Mouse (Mus musculus) heart, embryonic 12.5 days (tissue): ENCODE data around the gene Tert. TPM values are rescaled to one million over a fixed set of nuclear protein-coding genes. Genes with fewer than 3 reads are reported as not detected.

Experiments used
- ATAC-seq: fragments of 200-750 bp; cut with Nextera tagmentation; 2 replicates; pipeline ENCODE4 v1.8.0; 2017; ENCODE audit warnings: moderate TSS enrichment, moderate library complexity; ENCODE audit not compliant: insufficient number of reproducible peaks, low FRiP score
- H3K27ac ChIP-seq: fragments of 300-500 bp; sonication (generic); 2 replicates; pipeline ENCODE4 v1.5.1; 2016; ENCODE audit warnings: mild to moderate bottlenecking, moderate library complexity; ENCODE audit not compliant: poor library complexity, severe bottlenecking
- H3K27me3 ChIP-seq: fragments of 300-500 bp; sonication (generic); replicated peaks from 2 replicates; pipeline ENCODE4 v1.6.1; 2016; ENCODE audit warnings: mild to moderate bottlenecking, moderate library complexity
- H3K36me3 ChIP-seq: fragments of 300-500 bp; sonication (generic); 2 replicates; pipeline ENCODE4 v1.6.1; 2016; ENCODE audit warnings: mild to moderate bottlenecking, moderate library complexity
- H3K4me1 ChIP-seq: fragments of 300-500 bp; sonication (generic); replicated peaks from 2 replicates; pipeline ENCODE4 v1.6.1; 2016; ENCODE audit warnings: mild to moderate bottlenecking
- H3K4me2 ChIP-seq: fragments of 300-500 bp; sonication (generic); 2 replicates; pipeline ENCODE4 v1.6.1; 2016; ENCODE audit warnings: mild to moderate bottlenecking, moderate library complexity
- H3K4me3 ChIP-seq: fragments of 300-500 bp; sonication (generic); 2 replicates; pipeline ENCODE4 v1.5.1; 2016; ENCODE audit warnings: mild to moderate bottlenecking
- H3K9ac ChIP-seq: fragments of 300-500 bp; sonication (generic); 2 replicates; pipeline ENCODE4 v1.6.1; 2016; ENCODE audit warnings: mild to moderate bottlenecking, moderate library complexity
- H3K9me3 ChIP-seq: fragments of 300-500 bp; sonication (generic); replicated peaks from 2 replicates; pipeline ENCODE4 v1.6.1; 2016; ENCODE audit warnings: mild to moderate bottlenecking, moderate library complexity
- WGBS: fragments of 180-500 bp; shearing (Covaris S2); methylation state at CpG from one replicate; pipeline ENCODE4 v1.1.7; 2016; 5-methylcytosine and 5-hydroxymethylcytosine counted together
- polyA plus RNA-seq: library from polyadenylated mRNA; unstranded; fragments of >200 nt; fragmentation: Nextera tagmentation; extraction: Ambion mirVana; gene quantifications from 2 replicates; pipeline ENCODE4 v1.2.1, GENCODE M21; 2016

Tert gene
- polyA plus RNA-seq, 1 experiment from 2014 or later = 2.9 TPM

- Histone ChIP-seq H3K9me3 (no peaks in the 10 kb centered on the region), H3K4me1 (no peaks in the 10 kb centered on the region), H3K4me3 (no peak overlapping the region), H3K27ac (no peak overlapping the region), H3K27me3 (peaks cover 3% of the 10 kb centered on the region; the same call in 1 of the 2 replicates), H3K4me2 (no peak overlapping the region), H3K36me3 (no peaks in the 10 kb centered on the region), H3K9ac (no peak overlapping the region)
- no peak for ATAC-seq
- 53% methylated on average over 3 of the region's 3 CpGs for WGBS
These were observed 69.8 kb downstream of the Tert start for GRCm38 (mm10) chr13:73696529-73696928.

Other genes with a start within 250 kb of the Tert start
- gene Lpcat1, start 159.7 kb upstream of the Tert start, polyA plus RNA-seq = 24.1 and 25.1 TPM in 2 replicates
- gene Slc6a3, start 90.2 kb upstream of the Tert start, polyA plus RNA-seq = 0.09 and 0.35 TPM in 2 replicates
- gene Clptm1l, start 22.9 kb upstream of the Tert start, polyA plus RNA-seq = 112 and 122 TPM in 2 replicates
- gene Slc6a18, start 51.1 kb downstream of the Tert start, polyA plus RNA-seq = not detected in 2 replicates
- not detected in 2 replicates for gene Slc6a19, start 78.0 kb downstream of the Tert start, polyA plus RNA-seq
- gene Slc12a7, start 106.2 kb downstream of the Tert start, polyA plus RNA-seq = 52.1 and 53.2 TPM in 2 replicates
- 4.9 and 5.5 TPM in 2 replicates for gene Nkd2, start 220.7 kb downstream of the Tert start, polyA plus RNA-seq